Mouse (Mus musculus): ENCODE data around the gene Rai1. TPM values are rescaled to one million over a fixed set of nuclear protein-coding genes. Genes with fewer than 3 reads are reported as not detected.

Rai1 gene
- 2.8 and 3.7 TPM in 2 replicates for polyA plus RNA-seq (2015; fragmentation: Nextera tagmentation; extraction: Ambion mirVana)

DNA sequence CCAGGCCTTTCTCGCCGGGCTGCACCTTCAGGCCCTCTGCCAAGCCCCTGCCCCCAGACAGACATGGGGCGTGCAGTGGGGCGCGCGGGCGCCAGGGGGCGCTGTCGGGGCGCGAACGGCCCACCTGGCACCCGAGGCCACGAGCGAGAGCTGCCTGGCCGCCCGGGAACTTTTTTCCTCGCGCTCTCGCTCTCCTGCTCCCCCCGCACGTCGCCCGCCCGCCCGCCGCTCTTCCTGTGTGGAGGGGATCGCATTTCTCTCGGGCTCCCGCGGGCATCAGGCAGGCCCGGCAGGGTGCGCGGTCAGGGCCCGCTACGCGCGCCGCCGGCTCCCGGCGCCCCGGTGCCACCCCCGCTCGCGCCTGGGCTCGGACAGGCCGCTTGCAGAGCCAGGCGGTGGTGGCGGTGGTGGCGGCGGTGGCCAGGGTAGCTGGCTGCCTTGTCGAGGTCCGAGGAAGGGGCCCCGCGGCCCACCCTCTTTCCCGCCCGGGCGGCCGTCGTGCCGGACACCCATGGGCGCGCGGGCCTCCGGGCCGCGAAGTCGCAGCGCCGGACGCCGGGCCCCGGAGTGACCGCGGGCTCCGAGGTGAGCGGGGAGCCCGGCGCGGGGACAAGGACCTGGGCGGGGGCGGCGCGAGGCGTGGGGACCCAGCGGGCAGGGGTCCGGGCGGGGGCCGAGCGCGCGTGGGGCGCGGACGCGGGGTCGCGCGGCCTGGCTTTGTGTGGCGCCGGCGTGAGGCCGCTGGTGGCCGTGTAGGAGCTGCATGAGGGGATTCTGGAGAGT, at the start of gene Rai1:
Gene Rai1 (plus strand): TSS at position 204 of the 783 bp plus-strand sequence.
- Histone ChIP-seq H3K9ac (ENCODE audit: low read depth, low read length) (peak within 1 kb of the TSS; percentile 89), H3K4me3 (ENCODE audit: low read depth, low read length) (peak within 1 kb of the TSS; percentile 75), H3K4me2 (ENCODE audit: low read depth, low read length) (peak within 1 kb of the TSS; percentile 99), H3K9me3 (replicated peaks; ENCODE audit: control insufficient read depth, low read length) (no peaks in the 10 kb centered on the region), H3K36me3 (ENCODE audit: control insufficient read depth, insufficient read depth) (no peaks in the 10 kb centered on the region), H3K4me1 (ENCODE audit: control insufficient read depth, low read depth, low read length) (peaks cover 42% of the 10 kb centered on the region), H3K27me3 (ENCODE audit: control insufficient read depth, insufficient read depth, low read depth, low read length) (no peaks in the 10 kb centered on the region), H3K27ac (ENCODE audit: low read length) (peak within 1 kb of the TSS; percentile 88)
- WGBS (ENCODE audit: insufficient replicate concordance): 1% methylated on average over 60 of the region's 105 CpGs
- peak; percentile 73 for ATAC-seq (ENCODE audit: low read depth)

DNA sequence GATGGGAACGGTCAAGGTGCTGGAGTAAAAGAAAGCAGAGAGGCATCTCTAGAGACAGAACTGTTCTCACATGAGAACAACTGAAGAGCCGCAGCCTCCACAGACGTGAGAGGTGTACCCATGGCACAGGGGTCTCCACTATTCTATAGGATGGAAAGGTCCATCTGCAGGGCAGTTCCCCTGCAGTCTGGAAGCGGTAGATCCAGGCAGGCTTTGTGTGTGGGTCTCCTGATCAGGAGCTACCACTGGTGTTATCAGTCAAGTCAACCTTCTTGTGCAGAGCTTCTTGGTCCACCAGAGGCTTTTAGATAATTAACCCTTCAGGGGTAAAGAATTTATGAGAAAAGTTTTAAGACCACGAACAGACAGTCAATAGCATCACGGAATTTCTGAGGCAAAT, 48.3 kb upstream of the Rai1 start:
- ATAC-seq (ENCODE audit: low read depth): no peak

DNA sequence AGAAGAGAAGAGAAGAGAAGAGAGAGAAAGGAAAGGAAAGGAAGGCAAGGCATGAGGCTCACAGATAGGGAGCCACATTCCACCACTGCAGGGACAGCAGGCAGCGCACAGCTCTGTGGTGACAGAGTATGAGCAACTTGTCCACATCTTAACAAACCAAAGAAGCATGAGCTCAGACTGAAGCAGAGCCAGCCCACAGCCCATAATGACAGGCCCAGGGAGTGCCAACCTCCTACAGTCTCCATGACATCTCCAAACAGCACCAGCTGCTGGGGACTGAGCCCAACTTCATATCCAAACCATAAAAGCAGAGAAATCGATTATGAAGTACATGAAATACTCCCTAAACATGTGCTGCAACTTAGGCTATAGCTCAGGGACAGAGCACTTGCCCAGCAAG, 46.8 kb upstream of the Rai1 start:
- no peak overlapping the region for H3K27ac ChIP-seq (ENCODE audit: low read length)
- no peaks in the 10 kb centered on the region for H3K4me1 ChIP-seq (ENCODE audit: control insufficient read depth, low read depth, low read length)
- no peaks in the 10 kb centered on the region for H3K36me3 ChIP-seq (ENCODE audit: control insufficient read depth, insufficient read depth)
- no peak overlapping the region for H3K4me3 ChIP-seq (ENCODE audit: low read depth, low read length)
- no peak for ATAC-seq (ENCODE audit: low read depth)
- H3K4me2 ChIP-seq (ENCODE audit: low read depth, low read length): no peak overlapping the region
- no peaks in the 10 kb centered on the region for H3K9me3 ChIP-seq (replicated peaks; ENCODE audit: control insufficient read depth, low read length)
- WGBS (ENCODE audit: insufficient replicate concordance): 49% methylated on average over 2 of the region's 2 CpGs
- no peak overlapping the region for H3K9ac ChIP-seq (ENCODE audit: low read depth, low read length)
- no peaks in the 10 kb centered on the region for H3K27me3 ChIP-seq (ENCODE audit: control insufficient read depth, insufficient read depth, low read depth, low read length)

More for the DNA sequence above, 48.3 kb upstream of the Rai1 start:
- WGBS (ENCODE audit: insufficient replicate concordance): 41% methylated on average over 6 of the region's 6 CpGs
- H3K27ac ChIP-seq (ENCODE audit: low read length): no peak overlapping the region
- H3K36me3 ChIP-seq (ENCODE audit: control insufficient read depth, insufficient read depth): no peaks in the 10 kb centered on the region
- no peaks in the 10 kb centered on the region for H3K27me3 ChIP-seq (ENCODE audit: control insufficient read depth, insufficient read depth, low read depth, low read length)
- H3K9me3 ChIP-seq (replicated peaks; ENCODE audit: control insufficient read depth, low read length): no peaks in the 10 kb centered on the region
- H3K9ac ChIP-seq (ENCODE audit: low read depth, low read length): no peak overlapping the region
- no peak overlapping the region for H3K4me2 ChIP-seq (ENCODE audit: low read depth, low read length)
- no peak overlapping the region for H3K4me3 ChIP-seq (ENCODE audit: low read depth, low read length)
- no peaks in the 10 kb centered on the region for H3K4me1 ChIP-seq (ENCODE audit: control insufficient read depth, low read depth, low read length)

DNA sequence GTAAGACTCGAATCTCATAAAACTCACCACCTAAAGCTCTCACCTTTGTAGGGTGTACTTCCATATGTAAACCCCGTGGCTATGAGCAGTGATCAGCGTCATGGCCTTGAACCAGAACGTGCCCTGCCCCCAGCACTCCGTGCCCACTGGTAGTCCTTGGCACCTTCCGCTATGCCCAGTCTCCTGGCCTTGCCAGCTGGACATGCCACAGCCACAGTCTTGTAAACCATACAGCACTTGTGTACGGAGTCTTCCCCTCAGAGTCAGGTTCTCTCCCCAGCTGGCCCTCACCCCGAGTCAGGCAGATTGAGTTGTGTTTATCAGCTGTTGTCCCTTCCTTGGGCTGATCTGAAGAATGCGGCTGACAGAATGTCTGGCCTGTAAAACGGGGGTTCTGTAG, 46.4 kb upstream of the Rai1 start:
- H3K27me3 ChIP-seq (ENCODE audit: control insufficient read depth, insufficient read depth, low read depth, low read length): no peaks in the 10 kb centered on the region
- no peak overlapping the region for H3K9ac ChIP-seq (ENCODE audit: low read depth, low read length)
- ATAC-seq (ENCODE audit: low read depth): no peak
- no peaks in the 10 kb centered on the region for H3K9me3 ChIP-seq (replicated peaks; ENCODE audit: control insufficient read depth, low read length)
- H3K27ac ChIP-seq (ENCODE audit: low read length): no peak overlapping the region
- no peak overlapping the region for H3K4me2 ChIP-seq (ENCODE audit: low read depth, low read length)
- H3K36me3 ChIP-seq (ENCODE audit: control insufficient read depth, insufficient read depth): no peaks in the 10 kb centered on the region
- 57% methylated on average over 10 of the region's 10 CpGs for WGBS (ENCODE audit: insufficient replicate concordance)
- H3K4me3 ChIP-seq (ENCODE audit: low read depth, low read length): no peak overlapping the region
- H3K4me1 ChIP-seq (ENCODE audit: control insufficient read depth, low read depth, low read length): no peaks in the 10 kb centered on the region

DNA sequence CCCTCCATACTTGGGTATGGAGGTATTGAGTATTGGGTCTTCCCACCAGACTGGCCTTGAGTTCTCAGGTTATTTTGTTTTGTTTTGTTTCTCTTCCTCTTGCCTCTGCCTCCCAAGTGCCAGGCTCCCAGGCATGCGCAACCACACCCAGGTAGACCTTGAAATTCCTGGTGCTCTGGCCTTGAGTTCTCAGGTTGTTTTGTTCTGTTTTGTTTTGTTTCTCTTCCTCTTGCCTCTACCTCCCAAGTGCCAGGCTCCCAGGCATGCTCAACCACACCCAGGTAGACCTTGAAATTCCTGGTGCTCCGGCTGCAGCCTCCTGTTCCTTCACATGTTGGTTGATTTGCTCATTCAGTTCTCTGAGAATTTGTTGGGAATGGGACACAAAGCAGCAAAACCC, 44.8 kb upstream of the Rai1 start:
- Histone ChIP-seq H3K9ac (ENCODE audit: low read depth, low read length) (no peak overlapping the region), H3K36me3 (ENCODE audit: control insufficient read depth, insufficient read depth) (no peaks in the 10 kb centered on the region), H3K27me3 (ENCODE audit: control insufficient read depth, insufficient read depth, low read depth, low read length) (no peaks in the 10 kb centered on the region), H3K9me3 (replicated peaks; ENCODE audit: control insufficient read depth, low read length) (no peaks in the 10 kb centered on the region), H3K4me1 (ENCODE audit: control insufficient read depth, low read depth, low read length) (no peaks in the 10 kb centered on the region), H3K4me2 (ENCODE audit: low read depth, low read length) (no peak overlapping the region), H3K4me3 (ENCODE audit: low read depth, low read length) (no peak overlapping the region), H3K27ac (ENCODE audit: low read length) (no peak overlapping the region)
- no peak for ATAC-seq (ENCODE audit: low read depth)
- WGBS (ENCODE audit: insufficient replicate concordance): 80% methylated on average over 2 of the region's 2 CpGs

DNA sequence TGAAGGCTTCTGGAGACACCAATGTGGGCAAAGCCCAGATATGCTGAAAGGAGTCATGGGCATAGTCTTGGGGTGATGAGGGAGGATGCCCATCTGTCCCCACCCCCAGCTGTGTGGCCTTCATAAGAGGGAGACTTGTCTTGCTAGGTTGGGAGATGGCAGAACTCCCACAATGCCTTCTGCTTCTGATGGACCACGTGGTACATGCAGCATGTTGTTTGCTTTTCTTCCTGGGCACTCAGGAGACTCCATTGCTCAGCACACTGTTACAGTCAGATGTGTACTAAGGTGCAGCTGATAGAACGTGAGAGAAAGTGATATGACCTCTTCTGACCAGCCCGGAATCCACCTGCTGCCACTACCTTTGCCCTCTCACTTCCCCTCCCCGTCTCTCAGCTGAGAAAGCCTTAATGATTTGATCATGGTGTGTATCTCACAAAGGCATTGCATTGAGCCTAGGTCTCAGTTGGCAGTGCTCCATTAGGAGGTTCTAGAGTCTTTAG, 43.3 kb upstream of the Rai1 start:
- Histone ChIP-seq H3K4me1 (ENCODE audit: control insufficient read depth, low read depth, low read length) (no peaks in the 10 kb centered on the region), H3K4me2 (ENCODE audit: low read depth, low read length) (no peak overlapping the region), H3K36me3 (ENCODE audit: control insufficient read depth, insufficient read depth) (no peaks in the 10 kb centered on the region), H3K9ac (ENCODE audit: low read depth, low read length) (no peak overlapping the region), H3K27me3 (ENCODE audit: control insufficient read depth, insufficient read depth, low read depth, low read length) (no peaks in the 10 kb centered on the region), H3K9me3 (replicated peaks; ENCODE audit: control insufficient read depth, low read length) (no peaks in the 10 kb centered on the region), H3K4me3 (ENCODE audit: low read depth, low read length) (no peak overlapping the region), H3K27ac (ENCODE audit: low read length) (no peak overlapping the region)
- 62% methylated on average over 4 of the region's 4 CpGs for WGBS (ENCODE audit: insufficient replicate concordance)
- no peak for ATAC-seq (ENCODE audit: low read depth)

DNA sequence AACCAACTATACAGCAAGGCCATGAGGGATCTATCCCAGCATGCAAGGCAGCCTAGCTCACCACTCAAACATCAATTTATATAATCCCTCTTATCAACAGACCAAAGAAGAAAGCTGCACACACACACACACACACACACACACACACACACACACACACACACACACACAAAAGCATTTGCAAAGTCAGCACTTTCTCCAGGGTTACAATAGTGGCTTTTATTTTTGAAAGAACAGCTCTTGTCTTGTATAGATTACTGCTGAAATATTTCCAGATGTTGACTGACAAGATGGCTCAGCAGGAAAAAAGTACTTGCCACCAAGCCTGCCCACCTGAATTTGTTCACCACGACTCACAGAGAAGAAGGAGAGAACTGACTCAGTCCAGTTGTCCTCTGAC, 39.5 kb upstream of the Rai1 start:
- Histone ChIP-seq H3K36me3 (ENCODE audit: control insufficient read depth, insufficient read depth) (no peaks in the 10 kb centered on the region), H3K9ac (ENCODE audit: low read depth, low read length) (no peak overlapping the region), H3K4me1 (ENCODE audit: control insufficient read depth, low read depth, low read length) (no peaks in the 10 kb centered on the region), H3K27ac (ENCODE audit: low read length) (no peak overlapping the region), H3K27me3 (ENCODE audit: control insufficient read depth, insufficient read depth, low read depth, low read length) (no peaks in the 10 kb centered on the region), H3K4me2 (ENCODE audit: low read depth, low read length) (no peak overlapping the region), H3K9me3 (replicated peaks; ENCODE audit: control insufficient read depth, low read length) (no peaks in the 10 kb centered on the region), H3K4me3 (ENCODE audit: low read depth, low read length) (no peak overlapping the region)
- 62% methylated on average over 1 of the region's 1 CpGs for WGBS (ENCODE audit: insufficient replicate concordance)
- ATAC-seq (ENCODE audit: low read depth): no peak

DNA sequence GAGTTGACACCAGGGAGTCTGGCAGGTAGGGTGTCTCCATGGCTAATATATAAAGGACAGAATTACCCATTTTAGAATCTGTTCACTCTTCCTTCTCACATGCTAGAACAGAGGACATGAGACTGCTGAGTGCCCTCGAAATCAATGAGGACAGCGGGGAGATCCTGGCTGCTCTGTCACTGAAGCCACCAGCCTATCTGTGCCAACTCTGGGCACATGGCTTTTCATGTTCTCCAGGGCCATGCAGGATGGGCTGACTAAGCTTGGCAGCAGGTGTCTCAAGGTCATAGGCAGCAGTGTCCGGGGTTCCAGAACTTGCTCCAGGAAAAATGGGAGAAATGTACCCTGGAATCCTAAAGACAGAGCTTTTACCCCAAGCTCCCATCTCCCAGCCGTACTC, 37.2 kb upstream of the Rai1 start:
- no peaks in the 10 kb centered on the region for H3K27me3 ChIP-seq (ENCODE audit: control insufficient read depth, insufficient read depth, low read depth, low read length)
- H3K27ac ChIP-seq (ENCODE audit: low read length): no peak overlapping the region
- no peak overlapping the region for H3K4me2 ChIP-seq (ENCODE audit: low read depth, low read length)
- no peaks in the 10 kb centered on the region for H3K36me3 ChIP-seq (ENCODE audit: control insufficient read depth, insufficient read depth)
- H3K9ac ChIP-seq (ENCODE audit: low read depth, low read length): no peak overlapping the region
- no peaks in the 10 kb centered on the region for H3K9me3 ChIP-seq (replicated peaks; ENCODE audit: control insufficient read depth, low read length)
- ATAC-seq (ENCODE audit: low read depth): no peak
- H3K4me3 ChIP-seq (ENCODE audit: low read depth, low read length): no peak overlapping the region
- 77% methylated on average over 4 of the region's 4 CpGs for WGBS (ENCODE audit: insufficient replicate concordance)
- H3K4me1 ChIP-seq (ENCODE audit: control insufficient read depth, low read depth, low read length): no peaks in the 10 kb centered on the region

DNA sequence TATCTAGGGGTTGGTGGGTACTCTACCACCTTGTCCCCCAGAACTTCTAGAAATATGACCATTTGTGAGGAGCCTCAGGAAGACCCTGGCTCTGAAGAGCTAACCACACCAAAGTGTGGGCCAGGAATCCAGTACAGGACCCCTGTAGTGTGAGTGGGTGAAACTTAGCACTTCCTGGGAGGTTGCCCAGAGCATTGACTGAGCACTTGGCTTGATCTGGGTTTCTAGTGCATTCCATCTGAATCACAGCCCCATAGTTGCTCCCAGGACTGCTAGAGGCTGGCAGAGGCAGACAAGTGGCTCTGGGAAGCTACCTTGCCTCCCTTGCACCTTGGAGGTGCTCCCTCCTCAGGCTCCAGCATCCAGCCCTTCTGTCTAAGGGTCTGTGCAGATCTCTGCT, 36.2 kb upstream of the Rai1 start:
- H3K36me3 ChIP-seq (ENCODE audit: control insufficient read depth, insufficient read depth): no peaks in the 10 kb centered on the region
- no peak for ATAC-seq (ENCODE audit: low read depth)
- no peak overlapping the region for H3K4me3 ChIP-seq (ENCODE audit: low read depth, low read length)
- H3K27ac ChIP-seq (ENCODE audit: low read length): no peak overlapping the region
- no peak overlapping the region for H3K9ac ChIP-seq (ENCODE audit: low read depth, low read length)
- no peaks in the 10 kb centered on the region for H3K4me1 ChIP-seq (ENCODE audit: control insufficient read depth, low read depth, low read length)
- H3K4me2 ChIP-seq (ENCODE audit: low read depth, low read length): no peak overlapping the region
- H3K27me3 ChIP-seq (ENCODE audit: control insufficient read depth, insufficient read depth, low read depth, low read length): no peaks in the 10 kb centered on the region
- H3K9me3 ChIP-seq (replicated peaks; ENCODE audit: control insufficient read depth, low read length): no peaks in the 10 kb centered on the region

Data from liver, embryonic 16.5 days (tissue).